Mouse (Mus musculus): ENCODE measurements around the gene Pgghg. TPM values are rescaled to one million over a fixed set of nuclear protein-coding genes. Genes with fewer than 3 reads are reported as not detected.
A peak's percentile ranks its signal among the peaks of the same experiment; 100 is the strongest.

The Pgghg gene
- polyA plus RNA-seq, 1 experiment from 2014 or later: 15.8 TPM

DNA sequence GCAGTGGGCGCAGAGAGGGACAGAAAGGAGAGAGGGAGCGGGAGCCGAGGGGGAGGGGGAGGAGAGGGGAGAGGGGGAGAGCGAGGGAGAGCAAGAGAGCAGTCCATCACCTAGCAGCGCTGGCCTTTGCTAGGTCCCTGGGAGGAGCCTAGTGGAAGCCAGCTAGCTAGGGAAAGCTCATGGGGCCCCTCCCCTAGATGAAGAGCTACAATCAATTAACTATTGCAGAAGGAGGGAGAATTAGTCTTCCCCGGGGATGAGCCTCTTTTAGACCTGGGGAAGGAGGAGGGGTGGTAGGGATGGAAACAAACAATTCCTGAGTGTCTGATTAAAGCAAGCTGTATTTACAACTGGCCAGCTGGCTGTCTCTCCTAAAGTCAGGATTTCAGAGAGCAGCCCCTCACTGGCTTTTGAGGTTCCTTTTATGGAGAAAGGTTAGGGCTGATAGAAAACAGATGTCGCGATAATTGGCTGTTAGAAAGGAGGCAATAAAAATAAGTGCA is 1.5 kb upstream of the Pgghg start:
- no peaks in the 10 kb centered on the region for H3K9me3 ChIP-seq (ENCODE audit: control insufficient read depth, low read length)
- H3K4me1 ChIP-seq (replicated peaks; ENCODE audit: control insufficient read depth, insufficient read depth, low read length): peaks cover 2% of the 10 kb centered on the region; the same call in 1 of the 2 replicates
- whole genome bisulfite sequencing: 15% methylated on average over 8 of the region's 8 CpGs
- no peak overlapping the region for H3K4me3 ChIP-seq (ENCODE audit: low read depth, low read length)
- H3K36me3 ChIP-seq (ENCODE audit: control insufficient read depth, insufficient read depth, low read length): no peaks in the 10 kb centered on the region
- H3K4me2 ChIP-seq (ENCODE audit: low read depth, low read length, severe bottlenecking): no peak overlapping the region
- no peak overlapping the region for H3K27ac ChIP-seq (ENCODE audit: low read depth, low read length)
- H3K27me3 ChIP-seq (ENCODE audit: control insufficient read depth, insufficient read depth, low read length): no peaks in the 10 kb centered on the region
- H3K9ac ChIP-seq (ENCODE audit: low read length): peak overlapping the region; percentile 16; the same call in 1 of the 2 replicates
- DNase-seq (ENCODE audit: low spot score): peak; percentile 71
- ATAC-seq (replicated peaks; ENCODE audit: low FRiP score): no peak

DNA sequence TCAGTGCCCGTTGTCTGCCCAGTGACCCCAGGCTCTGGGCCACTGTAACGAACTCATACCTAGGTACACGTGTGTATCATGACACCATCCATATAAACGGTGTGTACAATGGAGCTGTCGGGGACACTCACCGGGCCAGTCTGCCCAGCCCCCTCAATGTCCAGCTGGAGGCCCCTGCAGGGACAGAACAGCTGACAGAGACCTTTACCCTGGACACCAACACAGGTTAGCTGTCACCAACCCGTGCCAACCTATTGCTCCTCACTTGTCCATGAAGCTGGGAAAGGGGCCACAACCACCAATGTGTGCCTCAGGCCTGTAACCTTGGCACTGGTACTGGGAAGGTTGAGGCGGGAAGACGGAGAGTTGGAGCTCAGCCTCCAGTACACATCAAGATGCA is 1.1 kb downstream of the Pgghg start:
- Histone ChIP-seq H3K4me2 (ENCODE audit: low read depth, low read length, severe bottlenecking) (peak overlapping the region; percentile 71), H3K4me1 (replicated peaks; ENCODE audit: control insufficient read depth, insufficient read depth, low read length) (peaks cover 2% of the 10 kb centered on the region; the same call in 1 of the 2 replicates), H3K27ac (ENCODE audit: low read depth, low read length) (no peak overlapping the region), H3K36me3 (ENCODE audit: control insufficient read depth, insufficient read depth, low read length) (no peaks in the 10 kb centered on the region), H3K9me3 (ENCODE audit: control insufficient read depth, low read length) (no peaks in the 10 kb centered on the region), H3K9ac (ENCODE audit: low read length) (peak overlapping the region; percentile 76), H3K4me3 (ENCODE audit: low read depth, low read length) (peak overlapping the region; percentile 49), H3K27me3 (ENCODE audit: control insufficient read depth, insufficient read depth, low read length) (no peaks in the 10 kb centered on the region)
- DNase-seq (ENCODE audit: low spot score) (no peak), ATAC-seq (replicated peaks; ENCODE audit: low FRiP score) (no peak)
- WGBS: 67% methylated on average over 9 of the region's 9 CpGs

DNA sequence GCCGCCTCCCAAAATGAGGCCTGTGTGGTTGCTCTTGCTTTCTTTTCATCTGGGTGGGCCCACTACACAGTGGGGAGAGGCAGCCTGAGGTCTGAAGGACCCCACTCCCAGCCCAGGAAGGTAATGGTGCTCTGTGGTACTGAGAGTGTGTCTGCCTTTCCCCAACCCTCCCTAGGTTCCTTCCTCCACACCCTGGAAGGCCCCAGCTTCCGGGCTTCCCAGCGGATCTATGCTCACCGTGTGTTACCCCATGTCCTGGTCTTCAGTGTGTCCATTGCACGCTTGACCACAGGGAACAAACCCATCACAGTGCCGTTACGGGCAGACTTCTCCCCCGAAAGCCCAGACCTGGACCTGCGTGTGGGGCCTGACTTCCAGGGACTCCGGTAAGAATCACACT is 1.6 kb downstream of the Pgghg start:
- 91% methylated on average over 10 of the region's 10 CpGs for WGBS
- H3K27ac ChIP-seq (ENCODE audit: low read depth, low read length): no peak overlapping the region
- H3K27me3 ChIP-seq (ENCODE audit: control insufficient read depth, insufficient read depth, low read length): no peaks in the 10 kb centered on the region
- no peak overlapping the region for H3K9ac ChIP-seq (ENCODE audit: low read length)
- no peak overlapping the region for H3K4me3 ChIP-seq (ENCODE audit: low read depth, low read length)
- no peaks in the 10 kb centered on the region for H3K9me3 ChIP-seq (ENCODE audit: control insufficient read depth, low read length)
- no peaks in the 10 kb centered on the region for H3K36me3 ChIP-seq (ENCODE audit: control insufficient read depth, insufficient read depth, low read length)
- peaks cover 2% of the 10 kb centered on the region; the same call in 1 of the 2 replicates for H3K4me1 ChIP-seq (replicated peaks; ENCODE audit: control insufficient read depth, insufficient read depth, low read length)
- DNase-seq (ENCODE audit: low spot score) (no peak), ATAC-seq (replicated peaks; ENCODE audit: low FRiP score) (no peak)
- H3K4me2 ChIP-seq (ENCODE audit: low read depth, low read length, severe bottlenecking): no peak overlapping the region

DNA sequence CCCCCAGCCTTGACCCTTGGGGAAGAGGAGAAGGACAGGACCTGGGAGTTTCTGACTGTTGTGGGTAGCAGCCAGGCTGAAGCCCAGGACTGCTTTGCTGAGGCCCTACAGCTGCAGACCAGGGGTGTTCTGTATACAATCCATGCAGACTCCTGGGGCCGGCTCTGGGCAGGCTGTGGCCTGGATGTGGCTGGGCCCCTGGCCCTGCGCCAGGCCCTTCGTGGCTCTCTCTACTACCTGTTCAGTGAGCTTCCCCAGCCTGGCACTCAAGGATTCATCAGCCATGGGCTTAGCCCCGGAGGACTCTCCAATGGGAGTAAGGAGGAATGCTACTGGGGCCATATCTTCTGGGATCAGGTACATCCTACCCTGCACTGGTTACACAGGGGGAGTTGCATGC is 2.2 kb downstream of the Pgghg start:
- no peak overlapping the region for H3K27ac ChIP-seq (ENCODE audit: low read depth, low read length)

DNA sequence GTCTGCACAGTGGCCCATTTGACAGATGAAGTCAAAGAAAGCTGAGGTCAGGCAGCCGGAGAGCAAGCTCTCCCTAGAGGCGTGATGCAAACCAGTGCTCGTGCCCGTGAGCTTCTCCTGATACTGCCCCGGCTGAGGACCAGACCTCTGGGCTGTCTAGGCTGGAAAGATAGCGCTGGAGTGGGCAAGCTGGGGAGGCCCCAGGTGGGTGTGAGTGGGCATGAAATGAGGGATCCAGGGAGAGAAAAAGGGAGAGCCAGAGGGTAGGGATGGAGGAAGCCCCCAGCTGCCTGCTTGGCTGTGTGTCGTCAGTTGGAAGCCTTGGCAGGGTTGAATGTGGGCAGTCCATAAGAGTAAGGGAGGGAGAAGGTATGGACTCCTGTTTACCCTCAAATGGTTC is 3.0 kb downstream of the Pgghg start:
- peaks cover 2% of the 10 kb centered on the region; the same call in 1 of the 2 replicates for H3K4me1 ChIP-seq (replicated peaks; ENCODE audit: control insufficient read depth, insufficient read depth, low read length)
- H3K4me2 ChIP-seq (ENCODE audit: low read depth, low read length, severe bottlenecking): no peak overlapping the region

More for the DNA sequence above, 2.2 kb downstream of the Pgghg start:
- Histone ChIP-seq H3K4me3 (ENCODE audit: low read depth, low read length) (no peak overlapping the region), H3K4me2 (ENCODE audit: low read depth, low read length, severe bottlenecking) (no peak overlapping the region), H3K9me3 (ENCODE audit: control insufficient read depth, low read length) (no peaks in the 10 kb centered on the region), H3K27me3 (ENCODE audit: control insufficient read depth, insufficient read depth, low read length) (no peaks in the 10 kb centered on the region), H3K9ac (ENCODE audit: low read length) (no peak overlapping the region), H3K36me3 (ENCODE audit: control insufficient read depth, insufficient read depth, low read length) (no peaks in the 10 kb centered on the region), H3K4me1 (replicated peaks; ENCODE audit: control insufficient read depth, insufficient read depth, low read length) (peaks cover 2% of the 10 kb centered on the region; the same call in 1 of the 2 replicates)
- DNase-seq (ENCODE audit: low spot score): no peak
- no peak for ATAC-seq (replicated peaks; ENCODE audit: low FRiP score)
- WGBS: 90% methylated on average over 4 of the region's 4 CpGs

DNA sequence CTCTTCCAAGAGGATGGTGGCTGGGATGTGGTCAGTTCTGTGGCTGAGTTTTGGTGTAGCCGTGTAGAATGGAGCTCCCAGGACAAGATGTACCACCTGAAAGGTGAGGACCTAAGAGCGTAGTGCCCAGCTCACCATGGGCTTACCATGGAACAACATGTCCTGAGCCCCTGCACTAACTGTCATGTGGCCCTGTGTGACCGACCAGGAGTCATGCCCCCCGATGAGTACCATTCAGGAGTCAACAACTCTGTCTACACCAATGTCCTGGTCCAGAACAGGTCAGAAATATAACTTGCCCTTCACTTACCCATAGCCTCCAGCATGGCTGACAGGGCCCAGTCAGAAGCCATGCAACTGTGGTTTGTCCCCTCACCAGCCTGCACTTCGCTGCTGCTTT is 4.1 kb downstream of the Pgghg start:
- H3K36me3 ChIP-seq (ENCODE audit: control insufficient read depth, insufficient read depth, low read length): no peaks in the 10 kb centered on the region
- no peaks in the 10 kb centered on the region for H3K9me3 ChIP-seq (ENCODE audit: control insufficient read depth, low read length)
- ATAC-seq (replicated peaks; ENCODE audit: low FRiP score) (no peak), DNase-seq (ENCODE audit: low spot score) (peak; percentile 41)
- peaks cover 2% of the 10 kb centered on the region; the same call in 1 of the 2 replicates for H3K4me1 ChIP-seq (replicated peaks; ENCODE audit: control insufficient read depth, insufficient read depth, low read length)
- H3K4me2 ChIP-seq (ENCODE audit: low read depth, low read length, severe bottlenecking): no peak overlapping the region
- H3K9ac ChIP-seq (ENCODE audit: low read length): no peak overlapping the region
- no peak overlapping the region for H3K4me3 ChIP-seq (ENCODE audit: low read depth, low read length)
- no peaks in the 10 kb centered on the region for H3K27me3 ChIP-seq (ENCODE audit: control insufficient read depth, insufficient read depth, low read length)
- WGBS: 95% methylated on average over 5 of the region's 5 CpGs
- H3K27ac ChIP-seq (ENCODE audit: low read depth, low read length): no peak overlapping the region

More for the DNA sequence above, 3.0 kb downstream of the Pgghg start:
- Histone ChIP-seq H3K9ac (ENCODE audit: low read length) (no peak overlapping the region), H3K27ac (ENCODE audit: low read depth, low read length) (no peak overlapping the region), H3K36me3 (ENCODE audit: control insufficient read depth, insufficient read depth, low read length) (no peaks in the 10 kb centered on the region), H3K27me3 (ENCODE audit: control insufficient read depth, insufficient read depth, low read length) (no peaks in the 10 kb centered on the region), H3K9me3 (ENCODE audit: control insufficient read depth, low read length) (no peaks in the 10 kb centered on the region), H3K4me3 (ENCODE audit: low read depth, low read length) (no peak overlapping the region)
- 94% methylated on average over 7 of the region's 7 CpGs for WGBS
- no peak for ATAC-seq (replicated peaks; ENCODE audit: low FRiP score)
- DNase-seq (ENCODE audit: low spot score): no peak

DNA sequence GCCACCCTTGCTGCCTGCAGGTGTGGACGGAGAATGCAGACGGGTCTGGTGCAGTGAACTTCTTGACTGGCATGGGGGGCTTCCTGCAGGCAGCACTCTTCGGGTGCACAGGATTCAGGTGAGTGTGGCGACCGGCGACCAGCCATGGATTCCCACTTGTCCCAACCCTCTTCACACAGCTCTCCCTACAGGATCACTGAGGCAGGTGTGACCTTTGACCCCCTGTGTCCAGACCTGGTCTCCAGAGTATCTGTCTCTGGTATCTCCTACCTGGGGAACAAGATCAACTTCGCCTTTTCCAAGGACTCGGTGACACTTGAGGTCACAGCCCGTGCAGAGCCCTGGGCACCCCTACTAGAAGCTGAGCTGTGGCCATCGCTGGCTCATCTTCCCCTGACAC is 5.1 kb downstream of the Pgghg start:
- no peak for DNase-seq (ENCODE audit: low spot score)
- no peak for ATAC-seq (replicated peaks; ENCODE audit: low FRiP score)
- Histone ChIP-seq H3K9ac (ENCODE audit: low read length) (no peak overlapping the region), H3K27ac (ENCODE audit: low read depth, low read length) (no peak overlapping the region), H3K36me3 (ENCODE audit: control insufficient read depth, insufficient read depth, low read length) (no peaks in the 10 kb centered on the region), H3K4me2 (ENCODE audit: low read depth, low read length, severe bottlenecking) (no peak overlapping the region), H3K4me3 (ENCODE audit: low read depth, low read length) (no peak overlapping the region), H3K4me1 (replicated peaks; ENCODE audit: control insufficient read depth, insufficient read depth, low read length) (peaks cover 10% of the 10 kb centered on the region; the same call in 1 of the 2 replicates), H3K27me3 (ENCODE audit: control insufficient read depth, insufficient read depth, low read length) (no peaks in the 10 kb centered on the region), H3K9me3 (ENCODE audit: control insufficient read depth, low read length) (no peaks in the 10 kb centered on the region)
- 91% methylated on average over 10 of the region's 10 CpGs for WGBS

DNA sequence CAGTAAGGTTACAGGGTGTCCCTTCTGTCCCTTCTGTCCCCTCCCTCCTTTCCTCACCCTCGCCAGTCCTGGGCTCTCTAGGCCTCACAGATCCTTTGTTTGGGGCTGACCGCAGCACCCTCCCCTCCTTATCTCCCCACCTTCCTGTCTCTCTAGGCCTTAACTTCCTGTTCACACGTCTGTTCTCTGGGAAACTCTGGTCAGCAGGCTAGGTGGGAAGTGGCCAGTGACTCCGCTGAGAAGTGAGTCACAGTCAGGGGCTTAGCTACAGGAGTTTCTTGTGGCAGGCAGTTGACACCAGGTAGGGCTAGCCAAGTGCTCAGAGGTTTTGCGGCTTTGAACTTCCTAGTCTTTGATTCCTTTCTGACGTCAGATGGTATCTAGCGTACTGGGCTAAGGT is 5.8 kb downstream of the Pgghg start:
- ATAC-seq (replicated peaks; ENCODE audit: low FRiP score) (no peak), DNase-seq (ENCODE audit: low spot score) (no peak)
- Histone ChIP-seq H3K4me1 (replicated peaks; ENCODE audit: control insufficient read depth, insufficient read depth, low read length) (peaks cover 10% of the 10 kb centered on the region; the same call in 1 of the 2 replicates), H3K36me3 (ENCODE audit: control insufficient read depth, insufficient read depth, low read length) (no peaks in the 10 kb centered on the region), H3K9ac (ENCODE audit: low read length) (no peak overlapping the region), H3K4me3 (ENCODE audit: low read depth, low read length) (no peak overlapping the region), H3K4me2 (ENCODE audit: low read depth, low read length, severe bottlenecking) (no peak overlapping the region), H3K9me3 (ENCODE audit: control insufficient read depth, low read length) (no peaks in the 10 kb centered on the region), H3K27me3 (ENCODE audit: control insufficient read depth, insufficient read depth, low read length) (no peaks in the 10 kb centered on the region), H3K27ac (ENCODE audit: low read depth, low read length) (no peak overlapping the region)
- WGBS: 80% methylated on average over 7 of the region's 7 CpGs

DNA sequence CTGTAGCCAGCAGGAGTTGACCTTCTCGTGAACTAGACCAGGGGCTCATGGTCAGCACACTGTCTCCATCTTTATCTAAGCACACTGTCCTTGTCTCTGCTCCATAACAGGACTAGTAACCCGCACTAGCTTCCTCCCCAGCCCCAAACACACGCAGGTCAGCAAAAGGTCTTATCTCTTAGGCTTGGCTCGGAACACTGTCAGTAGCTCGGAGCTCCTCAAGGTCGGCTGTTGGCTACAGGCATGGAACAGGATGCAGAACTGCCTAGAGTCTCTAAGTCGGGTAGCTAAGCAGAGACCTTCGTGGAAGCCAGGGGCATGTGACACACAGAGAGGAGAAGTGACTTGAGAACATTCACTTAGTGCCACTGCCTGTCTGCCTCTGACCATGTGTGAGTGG is 7.0 kb downstream of the Pgghg start:
- WGBS: 90% methylated on average over 8 of the region's 8 CpGs
- Histone ChIP-seq H3K36me3 (ENCODE audit: control insufficient read depth, insufficient read depth, low read length) (no peaks in the 10 kb centered on the region), H3K4me3 (ENCODE audit: low read depth, low read length) (no peak overlapping the region)

More for the DNA sequence above, 7.0 kb downstream of the Pgghg start:
- Histone ChIP-seq H3K4me1 (replicated peaks; ENCODE audit: control insufficient read depth, insufficient read depth, low read length) (peaks cover 8% of the 10 kb centered on the region; the same call in 1 of the 2 replicates), H3K4me2 (ENCODE audit: low read depth, low read length, severe bottlenecking) (no peak overlapping the region), H3K27me3 (ENCODE audit: control insufficient read depth, insufficient read depth, low read length) (no peaks in the 10 kb centered on the region), H3K27ac (ENCODE audit: low read depth, low read length) (no peak overlapping the region), H3K9ac (ENCODE audit: low read length) (no peak overlapping the region), H3K9me3 (ENCODE audit: control insufficient read depth, low read length) (no peaks in the 10 kb centered on the region)
- DNase-seq (ENCODE audit: low spot score) (no peak), ATAC-seq (replicated peaks; ENCODE audit: low FRiP score) (no peak)

Data from forebrain, embryonic 11.5 days (tissue).